Mouse (Mus musculus) CH12.LX (cell line): ENCODE results near the gene Kcnma1.

Experiments used
- CTCF ChIP-seq, 2 experiments: IDR thresholded peaks in 1 of 2; conservative IDR thresholded peaks in 1 of 2; 2 replicates each; pipeline ENCODE4 v1.5.1; 2011 to 2012; ENCODE audit warnings: low read depth in 2 of 2, low read length in 2 of 2, improper control_type of control experiment in 1 of 2, inconsistent platforms in 1 of 2, mild to moderate bottlenecking in 1 of 2, moderate library complexity in 1 of 2
- E2F4 ChIP-seq: IDR thresholded peaks from 2 replicates; pipeline ENCODE4 v1.6.1; 2011; ENCODE audit warnings: low read depth, low read length, improper control_type of control experiment; ENCODE audit not compliant: insufficient replicate concordance
- EP300 ChIP-seq: IDR thresholded peaks from 2 replicates; pipeline ENCODE4 v1.6.1; 2011; ENCODE audit warnings: low read length, improper control_type of control experiment
- ETS1 ChIP-seq: conservative IDR thresholded peaks from 2 replicates; pipeline ENCODE4 v1.6.1; 2012; ENCODE audit warnings: low read depth, mild to moderate bottlenecking, inconsistent platforms, low read length, improper control_type of control experiment, moderate library complexity
- GABPA ChIP-seq: IDR thresholded peaks from 2 replicates; pipeline ENCODE4 v1.6.1; 2012; ENCODE audit warnings: low read depth, low read length, improper control_type of control experiment, inconsistent platforms; ENCODE audit not compliant: insufficient replicate concordance
- KAT2A ChIP-seq: IDR thresholded peaks from 2 replicates; pipeline ENCODE4 v1.6.1; 2012; ENCODE audit warnings: low read length, improper control_type of control experiment, inconsistent platforms; ENCODE audit not compliant: insufficient replicate concordance
- MEF2A ChIP-seq: IDR thresholded peaks from 2 replicates; pipeline ENCODE4 v1.6.1; 2014; ENCODE audit warnings: low read depth, mild to moderate bottlenecking, inconsistent platforms, low read length, improper control_type of control experiment, borderline replicate concordance
- NELFE ChIP-seq: IDR thresholded peaks from 2 replicates; pipeline ENCODE4 v1.6.1; 2011; ENCODE audit warnings: low read depth, low read length, improper control_type of control experiment
- NRF1 ChIP-seq: IDR thresholded peaks from 2 replicates; pipeline ENCODE4 v1.6.1; 2014; ENCODE audit warnings: low read depth, mild to moderate bottlenecking, inconsistent platforms, low read length, improper control_type of control experiment, moderate library complexity
- POLR2A ChIP-seq: IDR thresholded peaks from 2 replicates; pipeline ENCODE4 v1.6.1; 2011; ENCODE audit warnings: low read depth, mild to moderate bottlenecking, improper control_type of control experiment, low read length
- TBP ChIP-seq: conservative IDR thresholded peaks from 2 replicates; pipeline ENCODE4 v1.6.1; 2011; ENCODE audit warnings: low read depth, low read length, improper control_type of control experiment
- USF1 ChIP-seq: IDR thresholded peaks from 2 replicates; pipeline ENCODE4 v1.6.1; 2014; ENCODE audit warnings: low read depth, mild to moderate bottlenecking, inconsistent platforms, low read length, improper control_type of control experiment
- ZMIZ1 ChIP-seq: IDR thresholded peaks from 2 replicates; pipeline ENCODE4 v1.6.1; 2012; ENCODE audit warnings: low read depth, mild to moderate bottlenecking, inconsistent platforms, low read length, improper control_type of control experiment
- ZNF384 ChIP-seq: IDR thresholded peaks from 2 replicates; pipeline ENCODE4 v1.6.1; 2012; ENCODE audit warnings: low read depth, low read length, improper control_type of control experiment, inconsistent platforms

DNA sequence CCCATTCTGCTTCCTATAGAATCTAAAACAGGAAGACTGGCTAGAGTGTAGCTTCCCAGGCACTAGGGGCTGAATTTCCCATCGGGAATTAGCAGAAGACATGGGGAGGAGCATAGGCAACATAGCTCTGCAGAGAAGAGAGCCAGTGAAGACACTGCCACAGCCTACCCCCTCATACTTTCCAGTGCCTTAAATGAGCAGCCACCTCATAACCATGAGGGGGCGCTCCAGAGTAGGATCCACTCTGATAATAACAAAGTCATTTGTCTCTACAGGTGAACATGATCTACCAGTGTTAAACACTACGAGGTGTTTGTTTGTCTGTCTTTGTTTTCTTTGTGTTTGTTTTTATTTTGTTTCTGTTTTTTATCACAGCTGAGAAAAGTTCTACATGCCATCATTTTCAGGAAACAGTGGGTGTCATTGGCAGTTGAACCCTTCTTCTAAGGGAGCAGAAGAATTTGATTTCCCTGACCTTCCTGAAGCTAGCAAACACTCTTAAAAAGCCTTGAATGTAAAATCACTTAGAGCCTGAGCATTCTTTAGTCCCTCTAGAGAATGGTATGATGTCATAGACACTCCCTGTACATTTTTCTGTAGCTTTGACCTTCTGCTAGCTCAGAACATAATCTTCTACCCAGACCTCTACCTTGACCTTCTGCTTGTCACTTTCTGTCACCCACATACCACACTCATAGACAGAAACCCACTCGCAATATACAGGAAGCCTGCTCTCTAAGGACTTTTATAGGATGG is 747.6 kb downstream of the Kcnma1 start:
- no peak for TF ChIP-seq E2F4
- TF ChIP-seq CTCF (conservative IDR thresholded peaks at IDR 0.05 in 1 of 2, IDR thresholded peaks at IDR 0.05 in 1 of 2; ENCODE audit: low read depth in 2 of 2, low read length in 2 of 2), result peak; percentile 47 to 59
- TF ChIP-seq POLR2A, result no peak
- TF ChIP-seq NELFE, result no peak
- TF ChIP-seq NRF1, result no peak
- TF ChIP-seq EP300, result no peak
- no peak for TF ChIP-seq TBP
- no peak for TF ChIP-seq ZNF384
- TF ChIP-seq GABPA, result no peak
- TF ChIP-seq KAT2A, result no peak
- TF ChIP-seq MEF2A, result no peak
- TF ChIP-seq USF1, result no peak
- TF ChIP-seq ETS1, result no peak
- TF ChIP-seq ZMIZ1, result no peak
